Mouse (Mus musculus): ENCODE data around the gene Gm20388.

DNA sequence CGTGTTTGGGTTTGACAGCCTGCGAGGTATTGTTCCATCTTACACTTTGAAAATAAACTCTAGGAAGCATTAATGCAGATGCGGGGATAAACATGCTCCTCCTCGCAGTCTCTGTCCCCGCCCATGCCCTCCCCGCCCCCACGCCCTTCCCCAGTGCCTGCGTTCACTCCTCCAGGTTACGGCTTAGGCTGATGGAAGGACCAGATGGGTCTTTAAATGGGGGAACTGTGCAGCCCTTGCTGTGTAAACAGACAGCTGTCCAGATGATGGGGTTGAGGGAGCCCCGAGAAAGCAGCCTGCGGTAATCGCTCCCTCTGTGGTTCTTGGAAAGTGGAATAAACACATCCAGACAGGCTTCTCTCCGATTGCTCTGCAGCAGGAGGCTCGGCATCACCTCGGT is 1390.8 kb downstream of the Gm20388 start:
- TF ChIP-seq CTCF (IDR thresholded peaks at IDR 0.05; ENCODE audit: control insufficient read depth, insufficient read depth, low read length) = no peak
- no peak for TF ChIP-seq POLR2A (IDR thresholded peaks at IDR 0.05; ENCODE audit: borderline replicate concordance, control insufficient read depth, low read depth, low read length)

Measured in bone marrow, adult 2 months (tissue).